Mouse (Mus musculus) limb, embryonic 15.5 days (tissue): ENCODE data around the gene Amotl2. TPM values are rescaled to one million over a fixed set of nuclear protein-coding genes. Genes with fewer than 3 reads are reported as not detected.

Experiments
- ATAC-seq: fragments of 200-750 bp; cut with Nextera tagmentation; 2 replicates; pipeline ENCODE4 v1.8.0; 2017; ENCODE audit warnings: low read depth, moderate TSS enrichment; ENCODE audit not compliant: insufficient number of reproducible peaks, low FRiP score, low TSS enrichment
- H3K27ac ChIP-seq: fragments of 300-500 bp; sonication (generic); 2 replicates; pipeline ENCODE4 v1.5.1; 2015; ENCODE audit warnings: moderate library complexity, mild to moderate bottlenecking, inconsistent platforms
- H3K27me3 ChIP-seq: fragments of 300-500 bp; sonication (generic); 2 replicates; pipeline ENCODE4 v1.6.1; 2015; ENCODE audit warnings: inconsistent platforms
- H3K36me3 ChIP-seq: fragments of 300-500 bp; sonication (generic); 2 replicates; pipeline ENCODE4 v1.6.1; 2015; ENCODE audit warnings: inconsistent platforms
- H3K4me1 ChIP-seq: fragments of 300-500 bp; sonication (generic); 2 replicates; pipeline ENCODE4 v1.6.1; 2015; ENCODE audit warnings: inconsistent platforms
- H3K4me2 ChIP-seq: fragments of 300-500 bp; sonication (generic); 2 replicates; pipeline ENCODE4 v1.6.1; 2015; ENCODE audit warnings: mild to moderate bottlenecking, inconsistent platforms
- H3K4me3 ChIP-seq: fragments of 300-500 bp; sonication (generic); 2 replicates; pipeline ENCODE4 v1.5.1; 2015; ENCODE audit warnings: mild to moderate bottlenecking, inconsistent platforms
- H3K9ac ChIP-seq: fragments of 300-500 bp; sonication (generic); 2 replicates; pipeline ENCODE4 v1.6.1; 2015; ENCODE audit warnings: inconsistent platforms
- H3K9me3 ChIP-seq: fragments of 300-500 bp; sonication (generic); 2 replicates; pipeline ENCODE4 v1.6.1; 2016; ENCODE audit warnings: inconsistent platforms
- WGBS: fragments of 180-500 bp; shearing (Covaris S2); methylation state at CpG from one replicate; pipeline ENCODE4 v1.1.7; 2015; 5-methylcytosine and 5-hydroxymethylcytosine counted together
- polyA plus RNA-seq: library from polyadenylated mRNA; unstranded; fragments of >200 nt; fragmentation: Nextera tagmentation; extraction: Ambion mirVana; gene quantifications from 2 replicates; pipeline ENCODE4 v1.2.1, GENCODE M21; 2015

Amotl2 gene
- polyA plus RNA-seq, 1 experiment from 2014 or later, result 60.7 TPM

DNA sequence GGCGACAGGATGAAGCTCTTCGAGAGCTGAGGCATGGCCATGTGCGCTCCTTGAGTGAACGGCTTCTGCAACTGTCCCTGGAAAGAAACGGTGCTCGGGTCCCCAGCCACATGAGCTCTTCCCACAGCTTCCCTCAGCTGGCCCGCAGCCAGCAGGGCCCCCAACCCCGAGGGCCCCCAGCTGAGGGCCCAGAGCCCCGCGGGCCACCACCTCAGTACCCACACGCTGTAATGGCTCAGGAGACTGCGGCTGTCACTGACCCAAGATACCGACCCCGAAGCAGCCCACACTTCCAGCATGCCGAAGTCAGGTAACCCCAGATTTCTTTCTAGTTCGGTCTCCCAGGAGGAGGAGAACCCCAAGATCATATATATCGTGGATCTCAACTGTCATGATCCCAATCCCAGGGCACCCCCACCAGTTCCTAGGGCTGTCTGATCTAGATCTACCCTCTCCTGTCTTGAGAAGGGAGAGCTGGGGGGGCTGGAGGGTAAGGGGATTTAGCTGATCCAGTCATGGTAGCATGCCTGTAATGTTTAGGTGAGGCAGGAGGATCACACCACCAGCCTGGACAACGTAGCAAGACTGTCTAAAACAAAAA, 4.2 kb downstream of the Amotl2 start:
- Histone ChIP-seq H3K4me1 (peaks cover 78% of the 10 kb centered on the region), H3K27me3 (no peaks in the 10 kb centered on the region), H3K36me3 (peaks cover 54% of the 10 kb centered on the region), H3K9me3 (no peaks in the 10 kb centered on the region), H3K4me2 (peak overlapping the region; percentile 81), H3K9ac (peak overlapping the region; percentile 94), H3K27ac (peak overlapping the region; percentile 99), H3K4me3 (peak overlapping the region; percentile 66)
- whole genome bisulfite sequencing, result 56% methylated on average over 18 of the region's 18 CpGs
- no peak for ATAC-seq

DNA sequence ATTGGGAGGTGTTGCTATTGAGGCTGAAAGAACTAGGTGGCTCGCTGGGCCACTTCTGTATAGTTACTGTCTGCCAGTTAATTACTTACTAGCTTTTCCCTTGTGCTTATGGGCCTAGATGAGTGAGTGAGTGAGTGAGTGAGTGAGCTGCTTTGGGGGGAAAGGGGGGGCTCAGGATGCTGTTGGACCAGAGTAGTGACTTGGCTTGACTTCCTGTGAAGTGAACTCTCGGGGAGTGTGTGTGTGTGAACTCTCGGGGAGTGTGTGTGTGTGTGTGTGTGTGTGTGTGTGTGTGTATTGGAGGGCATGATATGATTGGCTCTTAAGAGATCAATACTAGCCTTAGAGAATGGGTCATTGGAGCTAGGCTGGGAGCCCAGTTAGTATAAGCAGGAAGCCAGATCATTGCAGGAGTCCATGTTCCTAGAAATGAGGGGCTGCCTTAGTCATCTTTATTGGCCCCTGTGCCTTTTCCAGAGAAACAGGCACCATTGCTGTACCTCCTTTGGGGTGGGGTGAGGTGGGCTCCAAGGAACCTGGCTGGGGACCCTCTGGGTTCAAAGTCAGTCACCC, 5.0 kb downstream of the Amotl2 start:
- no peak for ATAC-seq

GRCm38 (mm10) chr9:102722071-102722561, 5.6 kb downstream of the Amotl2 start:
- H3K4me1 ChIP-seq, result peaks cover 79% of the 10 kb centered on the region
- ATAC-seq, result no peak
- peak overlapping the region; percentile 81 for H3K4me2 ChIP-seq
- H3K9me3 ChIP-seq, result no peaks in the 10 kb centered on the region
- H3K4me3 ChIP-seq, result peak overlapping the region; percentile 66
- WGBS, result 47% methylated on average over 9 of the region's 9 CpGs
- H3K27me3 ChIP-seq, result no peaks in the 10 kb centered on the region
- peaks cover 67% of the 10 kb centered on the region for H3K36me3 ChIP-seq
- H3K27ac ChIP-seq, result peak overlapping the region; percentile 99
- no peak overlapping the region; the same call in 1 of the 2 replicates for H3K9ac ChIP-seq

More for the DNA sequence above, 5.0 kb downstream of the Amotl2 start:
- Histone ChIP-seq H3K4me3 (peak overlapping the region; percentile 66), H3K4me1 (peaks cover 79% of the 10 kb centered on the region), H3K27ac (peak overlapping the region; percentile 99), H3K4me2 (peak overlapping the region; percentile 81), H3K27me3 (no peaks in the 10 kb centered on the region), H3K36me3 (peaks cover 61% of the 10 kb centered on the region), H3K9ac (peak overlapping the region; percentile 14), H3K9me3 (no peaks in the 10 kb centered on the region)
- 31% methylated on average over 3 of the region's 3 CpGs for WGBS

- H3K27me3 ChIP-seq, result no peaks in the 10 kb centered on the region
- H3K36me3 ChIP-seq, result peaks cover 74% of the 10 kb centered on the region
- WGBS, result 78% methylated on average over 4 of the region's 4 CpGs
- no peak for ATAC-seq
- peak overlapping the region; percentile 81 for H3K4me2 ChIP-seq
- no peaks in the 10 kb centered on the region for H3K9me3 ChIP-seq
- peaks cover 83% of the 10 kb centered on the region for H3K4me1 ChIP-seq
- H3K9ac ChIP-seq, result peak overlapping the region; percentile 23; the same call in 1 of the 2 replicates
- H3K4me3 ChIP-seq, result peak overlapping the region; percentile 66; the same call in 1 of the 2 replicates
- peak overlapping the region; percentile 99 for H3K27ac ChIP-seq
These were observed 6.3 kb downstream of the Amotl2 start for GRCm38 (mm10) chr9:102722750-102723149.

- Histone ChIP-seq H3K4me2 (peak overlapping the region; percentile 81; the same call in 1 of the 2 replicates), H3K9ac (0 out of 2 replicates have a peak overlapping the region, but pooled peaks have one; percentile 23), H3K4me3 (no peak overlapping the region)
These were observed 6.8 kb downstream of the Amotl2 start for GRCm38 (mm10) chr9:102723241-102723709.

DNA sequence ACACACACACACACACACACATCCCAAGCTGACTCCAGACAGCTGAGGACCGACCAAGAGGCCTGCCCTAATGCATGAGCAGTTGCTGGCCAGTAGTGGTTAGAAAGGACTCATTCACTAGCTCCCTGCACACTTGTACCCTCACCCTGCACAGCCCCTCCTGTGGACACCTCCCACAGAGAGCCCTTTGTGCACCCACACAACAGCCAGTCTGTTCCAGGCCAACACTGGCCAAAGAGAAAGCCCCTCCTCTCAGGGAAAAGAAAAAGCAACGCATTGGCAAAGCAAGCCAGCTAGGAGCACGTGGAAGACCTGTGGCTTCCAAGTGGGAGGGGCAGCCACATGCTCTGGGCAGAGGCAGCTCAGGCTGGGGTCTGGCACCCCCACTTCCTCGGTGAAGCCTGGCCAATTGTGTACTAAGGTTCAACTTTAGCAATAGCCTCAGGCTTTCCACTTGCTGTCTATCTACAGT, 7.6 kb downstream of the Amotl2 start:
- no peak overlapping the region for H3K9ac ChIP-seq
- H3K4me1 ChIP-seq, result peaks cover 88% of the 10 kb centered on the region
- 22% methylated on average over 4 of the region's 4 CpGs for WGBS
- ATAC-seq, result peak; percentile 79
- H3K4me2 ChIP-seq, result no peak overlapping the region
- peak overlapping the region; percentile 99 for H3K27ac ChIP-seq
- no peaks in the 10 kb centered on the region for H3K27me3 ChIP-seq
- H3K36me3 ChIP-seq, result peaks cover 87% of the 10 kb centered on the region
- H3K4me3 ChIP-seq, result no peak overlapping the region
- H3K9me3 ChIP-seq, result no peaks in the 10 kb centered on the region

More at GRCm38 (mm10) chr9:102723241-102723709, 6.8 kb downstream of the Amotl2 start:
- no peak for ATAC-seq
- Histone ChIP-seq H3K27ac (peak overlapping the region; percentile 99), H3K27me3 (no peaks in the 10 kb centered on the region), H3K9me3 (no peaks in the 10 kb centered on the region), H3K4me1 (peaks cover 85% of the 10 kb centered on the region), H3K36me3 (peaks cover 79% of the 10 kb centered on the region)
- WGBS, result 65% methylated on average over 12 of the region's 12 CpGs

GRCm38 (mm10) chr9:102724942-102725341, 8.5 kb downstream of the Amotl2 start:
- H3K9me3 ChIP-seq, result no peaks in the 10 kb centered on the region
- 0 out of 2 replicates have a peak overlapping the region, but pooled peaks have one; percentile 15 for H3K9ac ChIP-seq
- H3K27ac ChIP-seq, result peak overlapping the region; percentile 99
- H3K4me3 ChIP-seq, result no peak overlapping the region
- H3K4me1 ChIP-seq, result peaks cover 86% of the 10 kb centered on the region
- H3K4me2 ChIP-seq, result no peak overlapping the region
- no peak for ATAC-seq
- WGBS, result 65% methylated on average over 7 of the region's 7 CpGs
- peaks cover 95% of the 10 kb centered on the region for H3K36me3 ChIP-seq
- no peaks in the 10 kb centered on the region for H3K27me3 ChIP-seq

DNA sequence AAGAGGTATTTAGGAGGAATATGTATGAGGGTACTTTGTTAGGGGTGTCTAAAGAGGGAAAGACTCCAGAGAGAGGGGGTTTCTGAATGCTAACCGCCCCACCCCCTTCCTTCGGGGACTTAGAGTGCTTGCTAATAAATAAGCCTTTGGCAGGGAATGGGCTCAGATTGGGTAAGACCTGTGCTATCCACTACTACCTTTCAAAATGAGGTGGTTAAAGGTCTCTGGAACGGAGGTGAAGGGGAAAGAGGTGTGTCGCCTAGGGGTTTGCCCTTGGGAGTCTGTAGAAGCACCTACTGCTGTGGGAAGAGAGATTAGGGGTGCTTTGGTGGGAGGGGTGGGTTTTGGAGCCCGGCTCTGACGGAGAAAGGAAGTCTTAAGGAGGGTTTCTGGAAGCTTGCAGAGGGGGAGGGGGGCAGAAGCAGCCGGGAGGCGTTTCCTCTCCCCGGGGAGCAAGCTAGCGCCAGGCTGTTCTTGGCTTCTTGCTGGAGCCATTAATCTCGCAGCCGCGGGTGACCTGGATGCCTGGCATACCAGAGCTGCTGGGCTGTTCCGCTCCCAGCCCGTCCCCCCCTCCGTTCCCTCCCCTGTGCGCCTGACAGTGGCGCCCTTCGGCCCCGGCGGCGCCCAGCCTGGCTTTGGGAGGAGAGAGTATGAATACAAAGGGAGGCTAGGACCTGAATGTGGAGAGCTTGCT, 9.6 kb downstream of the Amotl2 start:
- Histone ChIP-seq H3K27me3 (no peaks in the 10 kb centered on the region), H3K4me1 (peaks cover 76% of the 10 kb centered on the region), H3K4me2 (peak overlapping the region; percentile 33), H3K4me3 (peak overlapping the region; percentile 15), H3K9ac (peak overlapping the region; percentile 4; the same call in 1 of the 2 replicates), H3K27ac (peak overlapping the region; percentile 99), H3K9me3 (no peaks in the 10 kb centered on the region), H3K36me3 (peaks cover 95% of the 10 kb centered on the region)
- ATAC-seq, result peak; percentile 73; the same call in 1 of the 2 replicates
- 3% methylated on average over 21 of the region's 22 CpGs for WGBS

GRCm38 (mm10) chr9:102726811-102727210, 10.3 kb downstream of the Amotl2 start:
- Histone ChIP-seq H3K27me3 (no peaks in the 10 kb centered on the region), H3K4me3 (peak overlapping the region; percentile 15; the same call in 1 of the 2 replicates), H3K4me1 (peaks cover 72% of the 10 kb centered on the region), H3K4me2 (no peak overlapping the region), H3K9ac (no peak overlapping the region), H3K36me3 (peaks cover 98% of the 10 kb centered on the region), H3K9me3 (no peaks in the 10 kb centered on the region), H3K27ac (peak overlapping the region; percentile 99)
- WGBS, result 56% methylated on average over 3 of the region's 3 CpGs
- no peak for ATAC-seq

DNA sequence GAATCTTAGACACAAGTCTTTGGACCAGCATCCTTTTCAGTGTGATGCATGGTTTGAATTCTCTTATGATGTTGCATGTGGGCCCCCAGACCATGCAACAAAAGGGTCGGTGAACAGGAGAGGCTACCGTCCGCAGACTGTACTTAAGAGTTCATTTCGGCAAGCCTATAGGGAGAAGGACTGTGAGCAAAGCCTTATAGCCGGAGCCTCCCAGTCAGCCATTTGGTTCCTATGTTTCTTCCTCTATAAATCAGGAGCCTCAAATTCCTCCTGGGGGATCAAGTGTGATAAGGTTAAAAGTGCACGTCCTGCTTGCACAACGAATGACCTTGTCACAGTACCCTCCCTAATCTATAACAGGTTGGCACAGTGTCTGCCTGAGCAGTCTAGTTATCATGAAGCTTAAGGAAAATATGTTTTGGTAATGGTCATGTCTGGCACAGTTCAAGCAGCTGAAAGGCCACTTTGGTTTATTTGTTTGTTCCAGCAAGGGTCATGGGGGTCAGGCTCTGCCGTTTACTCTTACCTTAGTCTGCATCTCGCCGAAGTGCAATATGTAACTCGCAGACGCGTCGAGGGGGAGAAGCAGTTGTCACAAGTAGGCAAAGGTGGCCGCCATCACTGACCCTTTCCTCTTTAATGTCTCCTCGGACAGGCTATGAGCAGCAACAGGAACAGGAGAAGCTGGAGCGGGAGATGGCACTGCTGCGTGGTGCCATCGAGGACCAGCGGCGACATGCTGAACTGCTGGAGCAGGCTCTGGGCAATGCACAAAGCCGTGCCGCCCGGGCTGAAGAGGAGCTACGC, 11.4 kb downstream of the Amotl2 start:
- peaks cover 71% of the 10 kb centered on the region for H3K4me1 ChIP-seq
- ATAC-seq, result no peak
- WGBS, result 79% methylated on average over 25 of the region's 25 CpGs
- H3K4me2 ChIP-seq, result no peak overlapping the region
- no peaks in the 10 kb centered on the region for H3K9me3 ChIP-seq
- H3K27ac ChIP-seq, result peak overlapping the region; percentile 38; the same call in 1 of the 2 replicates
- H3K4me3 ChIP-seq, result no peak overlapping the region
- H3K27me3 ChIP-seq, result no peaks in the 10 kb centered on the region
- peaks cover 98% of the 10 kb centered on the region for H3K36me3 ChIP-seq
- H3K9ac ChIP-seq, result no peak overlapping the region

GRCm38 (mm10) chr9:102728469-102728747, 11.9 kb downstream of the Amotl2 start:
- H3K4me3 ChIP-seq, result no peak overlapping the region
- no peaks in the 10 kb centered on the region for H3K9me3 ChIP-seq
- no peak for ATAC-seq
- no peak overlapping the region for H3K9ac ChIP-seq
- H3K27me3 ChIP-seq, result no peaks in the 10 kb centered on the region
- peak overlapping the region; percentile 38; the same call in 1 of the 2 replicates for H3K27ac ChIP-seq
- peaks cover 96% of the 10 kb centered on the region for H3K36me3 ChIP-seq
- 92% methylated on average over 9 of the region's 9 CpGs for WGBS
- no peak overlapping the region for H3K4me2 ChIP-seq
- H3K4me1 ChIP-seq, result peaks cover 65% of the 10 kb centered on the region
